Mouse (Mus musculus) embryo, embryonic 11 days (tissue): ENCODE data around the gene Atp8b4.
A peak's percentile ranks its signal among the peaks of the same experiment; 100 is the strongest.
"Not testable (repeated sequence)": the region's sequence is repeated elsewhere in the genome, so short reads cannot be mapped to it uniquely, and the experiment has no call there.

ENCODE experiments used
- DNase-seq: peaks from one replicate; pipeline ENCODE4 v3.0.0-alpha.2; 2015

The Atp8b4 gene

DNA sequence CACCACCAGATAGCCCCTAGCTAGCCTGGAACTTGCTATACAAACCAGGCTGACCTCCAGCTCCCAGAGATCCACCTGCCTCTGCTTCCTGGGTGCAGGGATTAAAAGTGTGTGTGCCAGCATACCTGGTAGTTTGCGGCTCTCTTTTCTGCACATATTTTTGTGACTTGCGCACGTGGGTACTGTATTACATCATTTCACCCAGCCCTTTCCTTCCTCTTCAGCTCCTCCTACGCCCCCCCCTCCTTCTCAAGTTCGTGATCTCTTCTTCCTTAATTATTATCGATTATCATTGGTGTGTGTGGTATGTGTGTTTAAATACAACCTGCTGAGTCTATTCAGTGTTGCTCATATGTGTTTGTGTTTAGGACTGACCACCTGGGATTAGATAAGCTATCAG, at the start of gene Atp8b4:
Atp8b4 (minus strand) TSS at position 154 of the 400 bp plus-strand sequence.
- no peak for DNase-seq

DNA sequence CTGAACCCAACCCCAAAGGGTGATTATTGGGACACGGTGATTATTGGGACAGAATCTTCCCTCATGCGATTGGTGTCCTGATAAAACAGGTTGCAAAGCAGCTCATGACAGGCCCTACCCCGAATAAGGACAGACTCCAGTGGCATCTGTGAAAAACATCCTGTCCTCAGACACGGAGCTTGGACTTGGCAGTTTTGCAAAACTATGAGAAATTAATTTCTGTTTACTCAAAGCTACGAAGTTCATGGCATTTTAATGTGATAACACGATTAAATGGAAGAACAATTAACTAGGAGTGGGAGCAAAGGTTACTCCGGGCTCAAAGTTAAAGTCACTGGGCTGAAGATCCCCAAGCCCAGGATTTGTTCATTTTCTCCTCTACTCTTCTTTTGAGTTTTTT, 49.2 kb upstream of the Atp8b4 start:
- DNase-seq, result no peak

DNA sequence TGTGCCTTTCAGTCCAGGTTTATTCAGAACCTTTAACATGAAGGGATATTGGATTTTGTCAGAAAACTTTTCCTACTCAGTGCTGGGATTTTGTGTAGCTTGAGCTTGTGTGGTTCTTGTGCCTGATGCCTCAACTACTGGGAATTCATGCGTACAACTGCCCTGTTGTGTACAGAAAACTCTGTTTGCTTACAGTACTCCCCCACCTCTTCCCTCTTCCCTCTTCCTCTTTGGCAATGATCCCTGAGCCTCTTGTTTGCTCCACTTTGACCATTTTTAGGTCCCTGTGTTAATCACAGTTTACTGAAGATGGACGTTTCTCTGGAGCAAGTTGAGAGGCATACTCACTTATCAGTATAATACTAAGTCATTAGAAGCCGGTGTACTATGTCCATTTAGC, 45.9 kb upstream of the Atp8b4 start:
- no peak for DNase-seq

GRCm38 (mm10) chr2:126545297-126545696, 44.8 kb upstream of the Atp8b4 start:
- DNase-seq, result no peak

- no peak for DNase-seq
Measured at GRCm38 (mm10) chr2:126542211-126542610, 41.7 kb upstream of the Atp8b4 start.

- no peak for DNase-seq
Measured at GRCm38 (mm10) chr2:126540390-126540925, 40.0 kb upstream of the Atp8b4 start.

- no peak for DNase-seq
Measured at GRCm38 (mm10) chr2:126537654-126538053, 37.2 kb upstream of the Atp8b4 start.

DNA sequence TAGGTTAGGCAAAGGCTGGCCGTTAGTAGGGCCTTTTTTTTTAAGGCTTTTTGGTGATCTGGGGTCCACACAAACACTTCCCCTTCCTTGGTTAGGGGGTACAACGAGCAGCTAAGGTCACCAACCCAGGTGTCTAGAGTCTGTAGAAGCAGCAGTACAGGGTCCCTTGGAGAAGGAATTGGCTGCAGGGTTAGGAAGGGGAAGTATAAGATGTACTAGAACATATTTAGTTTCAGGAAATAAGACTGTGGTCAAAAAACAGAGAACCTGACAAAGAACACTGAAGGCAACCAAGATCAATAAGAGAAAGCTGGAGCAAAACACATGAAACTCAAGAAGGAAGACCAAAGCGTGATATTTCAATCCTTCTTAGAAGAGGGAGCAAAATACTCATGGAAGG, 30.1 kb upstream of the Atp8b4 start:
- DNase-seq, result no peak

DNA sequence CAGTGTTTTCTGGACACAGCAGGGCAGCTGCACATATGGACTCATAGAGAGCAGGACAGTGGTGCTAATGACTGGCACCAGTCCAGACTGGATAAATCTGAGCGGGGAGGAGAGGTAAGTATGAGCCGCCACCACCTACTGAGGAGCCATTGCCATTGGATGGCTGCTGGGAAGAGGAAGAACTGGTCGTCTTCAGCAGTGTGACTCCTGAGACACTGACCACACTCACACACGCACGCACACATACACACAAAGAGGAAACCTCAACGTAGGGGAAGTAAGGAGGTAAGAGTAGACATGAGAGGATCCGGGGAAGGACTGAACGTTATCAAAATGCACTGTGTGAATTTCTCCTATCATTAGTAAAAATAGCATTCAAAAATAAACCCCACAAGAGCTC, 27.0 kb upstream of the Atp8b4 start:
- DNase-seq, result no peak

DNA sequence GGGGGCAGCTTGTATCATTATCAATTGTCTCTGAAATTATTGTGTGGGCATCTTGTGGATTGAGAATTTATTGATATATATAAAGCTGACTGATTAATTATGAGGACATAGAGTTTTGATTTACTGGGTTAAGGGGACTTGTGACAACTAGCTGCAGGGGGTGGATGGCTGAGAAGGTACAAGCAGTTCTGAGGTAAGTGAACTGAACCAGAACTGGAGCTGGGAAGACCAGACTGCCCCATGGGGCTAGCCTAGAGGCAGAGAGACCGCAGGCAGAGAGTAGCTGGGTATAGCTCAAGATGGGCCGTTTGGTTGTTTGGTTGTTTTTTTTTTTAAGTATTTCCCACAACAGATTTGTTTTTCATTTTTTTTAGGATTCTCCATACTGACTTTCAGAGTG, 23.8 kb upstream of the Atp8b4 start:
- DNase-seq, result no peak

DNA sequence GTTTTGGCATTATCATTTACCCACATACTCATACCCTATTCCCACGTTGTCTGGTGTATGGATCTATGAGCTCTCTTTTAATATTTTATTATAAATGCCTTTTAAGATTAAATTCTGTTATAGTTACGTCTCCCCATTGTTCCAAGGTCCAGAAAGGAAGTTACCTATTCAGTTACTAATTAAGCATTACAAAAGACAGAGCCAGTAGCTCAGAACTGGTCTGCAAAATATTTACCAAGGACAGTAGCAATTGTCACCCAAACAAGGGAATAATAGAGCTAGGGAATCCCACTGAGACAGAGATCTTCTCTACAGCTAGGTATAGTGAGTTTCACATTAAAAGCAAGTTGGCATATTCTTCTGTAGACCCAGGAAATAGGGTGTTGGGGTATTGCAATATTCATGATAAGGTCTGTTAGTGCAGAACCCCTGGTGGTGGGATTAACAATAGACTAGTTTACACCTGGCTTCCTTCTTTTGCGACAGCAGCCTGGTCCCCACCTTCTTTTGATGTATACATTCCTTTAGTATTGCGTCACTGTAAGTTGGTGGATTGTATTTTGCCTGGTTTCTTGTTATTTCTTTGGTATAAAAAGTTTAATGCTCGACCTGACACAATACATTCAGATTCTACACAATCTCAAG, 22.7 kb upstream of the Atp8b4 start:
- DNase-seq, result not testable (repeated sequence)

GRCm38 (mm10) chr2:126522056-126522455, 21.6 kb upstream of the Atp8b4 start:
- no peak for DNase-seq

GRCm38 (mm10) chr2:126521471-126521870, 21.0 kb upstream of the Atp8b4 start:
- no peak for DNase-seq

DNA sequence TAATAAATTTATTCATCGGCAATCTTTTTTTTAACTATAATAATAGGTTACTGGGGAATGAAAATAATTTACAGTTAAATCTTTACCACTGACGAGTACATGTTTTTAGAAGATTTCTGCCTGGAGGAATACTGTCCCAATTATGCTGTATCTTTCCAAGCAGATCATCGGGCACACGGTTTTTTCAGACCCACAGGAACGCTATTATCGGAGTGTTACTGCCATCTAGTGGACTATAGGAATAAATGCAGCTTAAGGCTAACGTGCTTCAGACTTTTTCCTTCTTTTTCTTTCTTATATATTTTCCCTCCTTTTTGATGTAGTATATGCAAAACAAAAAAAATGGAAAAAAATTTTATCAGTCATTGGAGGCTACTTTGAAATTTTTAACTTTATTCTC, 20.4 kb upstream of the Atp8b4 start:
- DNase-seq, result peak; percentile 64

- DNase-seq, result no peak
Measured at GRCm38 (mm10) chr2:126519872-126520581, 19.6 kb upstream of the Atp8b4 start.

- no peak for DNase-seq
Measured at GRCm38 (mm10) chr2:126515069-126515826, 14.8 kb upstream of the Atp8b4 start.

- no peak for DNase-seq
Measured at GRCm38 (mm10) chr2:126508228-126508627, 7.8 kb upstream of the Atp8b4 start.

- DNase-seq, result no peak
Measured at GRCm38 (mm10) chr2:126507477-126507876, 7.0 kb upstream of the Atp8b4 start.

DNA sequence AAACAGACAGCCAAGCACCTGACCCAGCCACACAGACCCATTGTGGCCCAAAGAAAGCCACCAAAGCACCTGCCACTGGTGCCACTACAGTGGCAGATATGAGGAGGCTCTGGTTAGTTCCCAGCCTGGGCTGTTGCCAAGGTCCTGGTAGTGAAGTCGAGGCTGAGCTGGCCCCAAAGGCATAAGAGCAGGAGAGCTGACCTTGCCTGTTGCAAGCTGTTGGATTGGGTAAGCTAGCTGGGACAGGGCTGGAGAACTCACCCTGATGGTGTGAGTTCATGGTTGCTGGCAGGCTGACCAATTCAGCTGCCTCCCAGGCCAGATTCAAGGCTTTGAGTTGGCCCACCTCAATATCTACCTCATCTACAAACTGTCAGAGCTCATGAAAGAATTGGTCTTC, 4.7 kb upstream of the Atp8b4 start:
- DNase-seq, result no peak

DNA sequence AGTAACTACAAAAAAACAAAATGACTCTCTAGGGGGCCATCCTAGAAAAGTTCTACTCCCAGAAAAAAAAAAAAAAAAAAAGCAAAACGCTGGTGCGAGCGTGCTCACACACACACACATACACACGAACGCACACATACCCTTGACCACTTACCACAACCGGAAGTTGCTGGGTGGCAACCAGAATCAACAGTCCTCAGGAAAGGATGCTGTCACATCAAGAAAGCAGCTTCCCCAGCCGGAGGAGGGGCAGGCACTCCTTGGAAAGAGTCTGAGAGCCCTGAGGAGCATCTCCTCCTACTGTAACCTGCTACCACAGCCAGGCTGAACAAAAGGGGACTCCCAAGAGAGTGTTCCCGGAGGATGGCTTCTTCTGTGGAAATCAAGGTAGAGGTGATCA, 744 bp downstream of the Atp8b4 start:
- DNase-seq, result no peak

- DNase-seq, result no peak
Measured at GRCm38 (mm10) chr2:126498761-126499452, 1.6 kb downstream of the Atp8b4 start.

DNA sequence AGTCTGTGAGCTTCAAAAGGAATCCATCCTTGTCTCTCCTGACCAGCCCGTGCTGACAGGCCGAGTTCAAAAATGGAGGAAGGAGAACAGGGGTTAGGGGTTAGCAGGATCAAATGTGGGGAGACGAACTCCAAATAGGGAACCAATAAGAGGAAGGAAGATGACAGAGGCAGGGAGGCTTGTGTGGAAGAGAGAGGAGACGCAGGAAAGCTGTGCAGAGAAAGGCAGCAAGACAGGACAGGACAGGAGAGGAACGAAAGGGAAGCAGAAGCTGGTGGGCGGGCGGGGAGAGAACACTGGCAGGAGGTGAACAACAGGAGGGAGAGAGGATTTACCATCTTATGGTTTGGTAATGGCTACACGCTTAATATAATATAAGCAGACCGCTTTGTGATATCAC, 3.6 kb downstream of the Atp8b4 start:
- no peak for DNase-seq
